Mouse (Mus musculus): ENCODE measurements around the gene Pold1. TPM values are rescaled to one million over a fixed set of nuclear protein-coding genes. Genes with fewer than 3 reads are reported as not detected.
A peak's percentile ranks its signal among the peaks of the same experiment; 100 is the strongest.

Pold1 gene
- total RNA-seq, 4 experiments from 2014 or later = 10.9 to 18.6 (median 15.9) TPM

GRCm38 (mm10) chr7:44523056-44523455 lies 25.6 kb downstream of the Pold1 start:
- no peak for DNase-seq

DNA sequence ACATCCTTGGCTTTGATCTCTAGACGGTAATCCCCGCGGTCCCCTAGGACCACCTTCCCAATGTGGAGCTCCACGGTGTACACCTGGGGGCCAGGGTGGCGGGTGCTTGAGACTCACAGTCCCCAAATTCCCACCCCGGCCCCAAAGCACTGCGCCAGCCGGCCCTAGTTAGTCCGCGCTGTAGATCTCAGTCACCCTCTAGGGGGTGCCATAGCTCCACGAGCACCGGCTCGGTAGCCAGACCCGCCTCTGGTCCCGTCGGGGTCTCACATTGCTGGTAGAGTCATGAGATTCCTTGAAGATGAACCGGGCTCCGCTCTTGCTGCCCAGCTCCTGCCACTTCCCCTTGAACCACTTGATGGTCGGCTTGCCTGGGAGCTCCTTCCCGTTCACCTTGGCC lies 26.9 kb downstream of the Pold1 start:
- no peak for DNase-seq

- no peak for DNase-seq
These were observed 27.7 kb downstream of the Pold1 start for GRCm38 (mm10) chr7:44520990-44521389.

- no peak for DNase-seq
These were observed 29.3 kb downstream of the Pold1 start for GRCm38 (mm10) chr7:44519240-44519913.

GRCm38 (mm10) chr7:44507491-44507890 lies 41.2 kb downstream of the Pold1 start:
- DNase-seq = no peak

GRCm38 (mm10) chr7:44501563-44502115 lies 47.0 kb downstream of the Pold1 start:
- DNase-seq = no peak

DNA sequence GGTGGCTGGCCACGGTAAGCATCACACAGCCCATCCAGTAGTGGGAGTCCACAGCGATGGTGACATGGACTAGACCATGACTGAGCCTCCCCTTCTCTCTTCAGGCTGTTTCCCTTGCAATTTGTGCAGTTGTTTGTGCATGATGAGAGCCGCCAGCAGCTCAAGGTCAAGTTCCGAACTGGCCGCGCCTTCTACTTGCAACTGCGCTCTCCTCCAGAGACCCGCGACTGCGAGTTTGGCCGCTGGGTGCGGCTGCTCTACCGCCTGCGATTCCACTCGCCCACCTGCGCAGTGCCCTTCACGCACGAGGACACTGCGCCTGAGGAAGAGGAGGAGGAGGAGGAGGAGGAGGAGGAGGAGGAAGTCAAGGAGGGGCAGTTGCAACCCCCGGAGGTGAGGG lies 48.6 kb downstream of the Pold1 start:
- no peak for DNase-seq

GRCm38 (mm10) chr7:44498922-44499321 lies 49.7 kb downstream of the Pold1 start:
- DNase-seq = no peak

DNA sequence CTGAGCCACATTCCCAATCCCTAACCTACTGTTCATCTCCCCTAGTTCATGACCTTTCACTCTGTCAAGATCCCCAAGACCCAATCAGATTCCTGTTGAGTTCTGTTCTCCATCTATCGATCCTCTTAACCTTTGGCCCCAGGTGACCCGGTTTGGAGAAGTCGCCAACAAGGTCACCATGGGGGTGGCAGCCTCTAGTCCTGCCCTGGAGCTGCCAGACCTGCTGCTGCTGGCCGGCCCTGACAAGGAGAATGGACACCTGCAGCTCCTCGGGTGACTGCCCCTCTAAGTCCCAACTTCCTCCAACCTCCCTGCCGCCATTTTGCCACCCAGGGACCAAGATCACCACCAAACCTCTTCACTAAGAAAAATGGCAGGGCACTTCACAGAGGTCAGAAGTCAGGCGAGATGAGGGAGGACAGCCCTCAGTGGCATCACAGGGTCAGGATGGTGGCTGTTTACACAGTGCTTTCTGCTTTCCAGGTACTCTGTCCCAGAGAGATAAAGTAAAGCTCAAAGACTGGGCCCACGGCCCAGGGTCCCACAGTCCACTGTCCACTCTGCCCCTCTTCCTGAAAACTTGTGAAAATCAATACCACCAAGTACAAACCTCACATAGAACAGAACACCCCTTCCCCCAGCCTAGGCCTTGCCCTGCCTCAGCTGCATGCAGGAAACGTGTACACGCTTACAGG lies 51.1 kb downstream of the Pold1 start:
- no peak for DNase-seq

DNA sequence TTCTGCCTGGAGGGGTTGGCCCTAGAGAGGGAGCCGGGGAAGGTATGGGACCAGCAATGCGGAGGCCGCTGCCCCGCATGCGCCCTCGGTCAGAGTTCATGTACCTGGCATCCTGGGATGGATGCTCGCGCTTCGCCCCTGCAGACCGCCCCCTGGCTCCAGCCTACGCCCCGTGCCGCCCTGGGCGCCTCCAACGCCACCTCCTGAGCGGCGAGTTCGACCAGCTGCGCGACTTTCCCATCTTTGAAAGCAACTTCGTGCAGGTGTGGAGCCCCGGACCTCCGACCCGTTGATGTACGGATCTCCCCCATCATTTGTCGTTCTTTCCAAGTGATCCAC lies 51.9 kb downstream of the Pold1 start:
- DNase-seq = no peak

GRCm38 (mm10) chr7:44495992-44496770 lies 52.5 kb downstream of the Pold1 start, which contains the start of the genes Emc10 and Fam71e1:
Gene Emc10, minus strand, starts transcription at chr7:44496529.
Gene Fam71e1, plus strand, starts transcription at chr7:44496581.
- DNase-seq = peak; percentile 96

DNA sequence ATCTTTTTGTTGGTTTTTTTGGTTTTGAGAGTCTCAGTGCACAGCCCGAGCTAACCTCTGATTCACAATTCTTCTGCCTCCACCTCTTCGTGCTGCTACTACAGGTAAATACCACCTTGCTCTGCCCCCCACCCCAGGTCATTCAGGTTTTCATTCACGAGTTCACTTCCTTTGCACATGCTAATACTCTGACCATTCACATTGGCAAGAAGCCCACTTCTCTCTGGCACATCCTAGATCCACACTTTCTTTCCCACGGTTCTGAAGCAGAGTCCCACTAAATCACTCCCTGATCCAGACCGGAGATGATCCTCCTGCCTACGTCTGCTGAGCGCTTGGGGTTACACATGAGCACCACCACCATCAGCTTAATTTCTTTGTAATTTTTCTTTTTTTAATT lies 53.6 kb downstream of the Pold1 start:
- DNase-seq = no peak

DNA sequence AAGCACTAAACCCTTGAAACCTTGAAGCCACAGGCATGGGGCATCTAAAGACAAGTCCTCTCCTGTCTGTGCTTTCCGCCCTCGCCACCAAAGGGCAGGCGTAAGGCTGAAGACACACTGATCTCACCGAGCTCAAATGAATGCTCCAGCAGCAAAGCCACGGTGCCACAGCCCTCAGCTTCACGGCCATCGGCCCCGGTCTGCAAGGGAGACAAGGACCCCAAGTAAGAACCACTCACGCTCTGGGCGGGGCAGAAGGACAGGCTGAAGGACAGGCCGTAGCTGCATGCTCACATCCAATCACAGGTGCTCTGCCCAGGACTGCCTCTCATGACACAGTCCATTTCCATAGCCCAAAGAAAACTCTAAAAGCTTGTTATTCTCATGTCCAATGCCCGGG lies 54.0 kb downstream of the Pold1 start:
- DNase-seq = no peak

DNA sequence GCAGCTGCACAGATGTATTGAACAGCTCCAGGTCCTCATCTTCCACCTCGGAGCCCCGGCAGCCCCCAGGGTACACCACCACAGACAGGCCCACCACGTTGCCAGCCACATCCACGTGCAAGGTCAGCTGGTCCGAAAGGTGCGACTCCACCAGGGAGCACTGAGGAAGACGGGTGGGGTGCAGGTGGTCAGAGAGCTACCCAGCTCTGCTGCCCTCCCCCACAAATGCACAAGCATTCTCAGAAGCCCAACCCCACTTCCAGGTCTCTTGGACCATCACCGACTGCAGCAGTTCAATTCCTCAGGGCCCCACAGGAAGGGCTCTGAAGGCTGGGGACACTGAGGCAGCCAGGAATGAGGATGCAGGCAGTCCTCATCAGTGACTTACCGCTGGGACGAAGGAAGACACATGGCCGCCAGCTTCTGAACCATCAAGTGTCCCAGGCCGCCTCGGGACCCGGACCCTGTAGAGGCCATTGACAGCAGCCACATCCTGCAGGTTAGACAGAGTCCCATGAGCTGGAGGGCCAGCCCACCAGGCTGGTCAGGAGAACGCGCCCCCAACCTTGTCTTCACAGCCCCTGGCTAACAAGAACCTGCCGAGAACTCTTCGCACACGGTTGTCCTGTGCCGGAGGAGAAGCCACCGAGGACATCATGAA lies 56.4 kb downstream of the Pold1 start:
- no peak for DNase-seq

- no peak for DNase-seq
These were observed 57.3 kb downstream of the Pold1 start for GRCm38 (mm10) chr7:44491391-44491790.

DNA sequence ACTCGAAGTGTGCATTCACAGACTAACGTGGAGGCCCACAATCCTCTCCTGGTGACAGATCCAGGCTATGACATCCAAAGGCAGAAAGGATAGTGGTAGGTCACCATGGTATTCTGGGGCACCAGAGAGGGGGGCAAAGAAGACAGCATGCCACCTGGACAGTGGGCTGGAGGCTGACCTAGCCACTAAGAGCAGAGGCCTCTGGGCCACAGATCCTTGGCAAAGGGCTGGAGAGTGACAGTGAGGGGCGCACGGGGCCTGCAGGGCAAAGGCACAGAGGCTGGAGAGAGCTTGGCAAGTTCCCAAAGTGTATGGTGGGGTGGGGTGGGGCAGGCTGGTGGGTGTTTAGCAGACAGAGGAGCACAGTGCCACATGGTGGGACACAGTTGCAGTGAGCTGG lies 58.4 kb downstream of the Pold1 start:
- DNase-seq = no peak

GRCm38 (mm10) chr7:44488545-44488944 lies 60.1 kb downstream of the Pold1 start:
- DNase-seq = no peak

DNA sequence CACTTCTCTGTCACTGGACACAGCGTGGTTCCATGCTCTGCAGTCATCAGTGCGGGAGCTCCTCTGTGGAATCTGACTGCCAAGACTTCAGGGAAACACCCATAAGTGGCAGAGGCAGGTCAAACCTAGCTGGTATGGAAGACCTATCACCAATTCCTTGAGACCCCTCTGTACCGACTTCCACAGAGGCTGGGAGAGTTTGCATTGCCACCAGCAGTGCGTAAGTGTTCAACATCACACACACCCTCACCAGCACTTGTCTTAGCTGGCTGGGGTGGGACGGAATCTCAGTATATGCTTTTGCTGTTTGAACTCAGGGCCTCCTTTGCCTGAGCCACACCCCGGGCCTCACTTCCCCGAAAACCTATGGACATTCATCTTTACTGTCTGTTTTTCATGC lies 60.7 kb downstream of the Pold1 start:
- no peak for DNase-seq

DNA sequence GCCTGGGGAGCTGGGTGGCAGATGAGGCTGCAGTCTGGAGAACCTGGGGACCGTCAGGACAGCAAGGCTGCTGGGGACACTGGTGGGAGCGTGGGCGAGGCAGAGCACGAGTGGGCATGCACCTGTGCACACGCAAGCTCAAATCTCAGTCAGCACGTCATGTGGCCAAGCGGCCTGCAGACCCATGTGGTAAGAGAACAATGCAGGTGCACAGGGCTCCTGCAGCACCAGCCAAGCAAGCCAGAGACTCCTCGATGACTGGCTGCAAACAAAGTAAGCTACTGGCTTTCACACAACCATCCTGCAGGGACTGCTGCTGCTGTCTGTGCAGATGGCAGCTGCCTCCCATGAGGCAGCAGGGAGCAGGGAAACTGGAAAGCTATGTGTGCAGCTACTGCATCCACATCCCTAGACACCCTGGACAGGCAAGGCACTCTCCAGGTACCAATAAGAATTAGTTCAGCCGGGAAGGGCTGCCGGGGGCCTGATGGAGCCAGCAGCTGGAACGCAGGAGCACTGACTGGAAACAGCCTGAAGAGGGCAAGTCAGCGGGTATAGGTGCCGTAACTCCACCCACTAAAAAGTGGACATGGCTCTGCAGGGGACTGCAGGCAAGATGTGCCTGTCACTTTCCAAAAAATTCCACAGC lies 61.6 kb downstream of the Pold1 start:
- no peak for DNase-seq

- DNase-seq = no peak
These were observed 63.0 kb downstream of the Pold1 start for GRCm38 (mm10) chr7:44485572-44486195.

GRCm38 (mm10) chr7:44484841-44485571 lies 63.6 kb downstream of the Pold1 start:
- no peak for DNase-seq
